Mouse (Mus musculus) lung, embryonic 14.5 days (tissue): ENCODE data around the gene Rbms2. TPM values are rescaled to one million over a fixed set of nuclear protein-coding genes. Genes with fewer than 3 reads are reported as not detected.
A peak's percentile ranks its signal among the peaks of the same experiment; 100 is the strongest.

Experiments used
- ATAC-seq: fragments of 200-750 bp; cut with Nextera tagmentation; 2 replicates; pipeline ENCODE4 v1.8.0; 2017; ENCODE audit warnings: mild to moderate bottlenecking, moderate TSS enrichment, moderate library complexity; ENCODE audit not compliant: insufficient read depth
- DNase-seq: peaks from one replicate; pipeline ENCODE4 v3.0.0-alpha.2; 2015
- H3K27ac ChIP-seq: fragments of 300-500 bp; sonication (generic); 2 replicates; pipeline ENCODE4 v1.5.1; 2014; ENCODE audit warnings: low read depth, mild to moderate bottlenecking, moderate library complexity
- H3K27me3 ChIP-seq: fragments of 300-500 bp; sonication (generic); 2 replicates; pipeline ENCODE4 v1.6.1; 2014; ENCODE audit warnings: low read length, control low read depth; ENCODE audit not compliant: insufficient read depth
- H3K36me3 ChIP-seq: fragments of 300-500 bp; sonication (generic); 2 replicates; pipeline ENCODE4 v1.6.1; 2014; ENCODE audit warnings: control low read depth; ENCODE audit not compliant: insufficient read depth
- H3K4me1 ChIP-seq: fragments of 300-500 bp; sonication (generic); 2 replicates; pipeline ENCODE4 v1.6.1; 2014; ENCODE audit warnings: antibody characterized with exemption, control low read depth; ENCODE audit not compliant: insufficient read depth
- H3K4me2 ChIP-seq: fragments of 300-500 bp; sonication (generic); 2 replicates; pipeline ENCODE4 v1.6.1; 2014; ENCODE audit warnings: mild to moderate bottlenecking
- H3K4me3 ChIP-seq: fragments of 300-500 bp; sonication (generic); 2 replicates; pipeline ENCODE4 v1.5.1; 2014; ENCODE audit warnings: low read depth, low read length
- H3K9ac ChIP-seq: fragments of 300-500 bp; sonication (generic); 2 replicates; pipeline ENCODE4 v1.6.1; 2014
- H3K9me3 ChIP-seq: fragments of 300-500 bp; sonication (generic); 2 replicates; pipeline ENCODE4 v1.6.1; 2016; ENCODE audit warnings: low read depth, low read length, control low read depth
- CTCF ChIP-seq: IDR thresholded peaks from 2 replicates; pipeline ENCODE4 v1.5.1; 2016; ENCODE audit warnings: antibody characterized with exemption, low read depth
- WGBS: fragments of 180-500 bp; shearing (Covaris S2); extraction: QIAGEN DNeasy Blood & Tissue Kit; methylation state at CpG from one replicate; pipeline ENCODE4 v1.1.7; 2014; 5-methylcytosine and 5-hydroxymethylcytosine counted together
- polyA plus RNA-seq: library from polyadenylated mRNA; unstranded; fragments of >200 nt; fragmentation: Nextera tagmentation; extraction: Ambion mirVana; gene quantifications from 2 replicates; pipeline ENCODE4 v1.2.1, GENCODE M21; 2014

Gene Rbms2
- polyA plus RNA-seq, 1 experiment from 2014 or later = 27.6 TPM

DNA sequence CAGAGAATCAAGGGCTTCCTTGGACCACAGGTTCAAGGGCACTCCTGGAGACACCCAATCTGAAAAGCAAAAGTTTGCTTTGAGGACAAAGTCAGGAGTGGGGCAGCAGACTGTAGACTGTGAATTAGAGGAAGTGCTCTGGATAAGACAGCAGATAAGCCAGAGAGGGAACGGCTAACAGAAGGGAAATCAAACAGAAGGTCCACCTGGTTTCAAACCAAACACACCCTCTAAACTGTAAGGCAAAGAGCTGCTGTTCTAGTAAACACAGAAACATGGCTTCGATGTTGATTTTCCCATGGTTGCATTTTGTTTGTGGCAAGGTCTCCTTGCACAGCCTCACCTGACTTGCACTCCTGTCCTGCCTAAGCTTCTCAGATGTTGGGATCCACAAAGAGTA, 11.4 kb upstream of the Rbms2 start:
- H3K27me3 ChIP-seq = peaks cover 18% of the 10 kb centered on the region
- 56% methylated on average over 2 of the region's 2 CpGs for WGBS
- TF ChIP-seq CTCF = no peak
- no peak overlapping the region for H3K4me2 ChIP-seq
- no peaks in the 10 kb centered on the region for H3K9me3 ChIP-seq
- DNase-seq (no peak), ATAC-seq (no peak)
- H3K36me3 ChIP-seq = no peaks in the 10 kb centered on the region
- no peak overlapping the region for H3K4me3 ChIP-seq
- H3K4me1 ChIP-seq = no peaks in the 10 kb centered on the region
- no peak overlapping the region for H3K27ac ChIP-seq
- no peak overlapping the region for H3K9ac ChIP-seq

DNA sequence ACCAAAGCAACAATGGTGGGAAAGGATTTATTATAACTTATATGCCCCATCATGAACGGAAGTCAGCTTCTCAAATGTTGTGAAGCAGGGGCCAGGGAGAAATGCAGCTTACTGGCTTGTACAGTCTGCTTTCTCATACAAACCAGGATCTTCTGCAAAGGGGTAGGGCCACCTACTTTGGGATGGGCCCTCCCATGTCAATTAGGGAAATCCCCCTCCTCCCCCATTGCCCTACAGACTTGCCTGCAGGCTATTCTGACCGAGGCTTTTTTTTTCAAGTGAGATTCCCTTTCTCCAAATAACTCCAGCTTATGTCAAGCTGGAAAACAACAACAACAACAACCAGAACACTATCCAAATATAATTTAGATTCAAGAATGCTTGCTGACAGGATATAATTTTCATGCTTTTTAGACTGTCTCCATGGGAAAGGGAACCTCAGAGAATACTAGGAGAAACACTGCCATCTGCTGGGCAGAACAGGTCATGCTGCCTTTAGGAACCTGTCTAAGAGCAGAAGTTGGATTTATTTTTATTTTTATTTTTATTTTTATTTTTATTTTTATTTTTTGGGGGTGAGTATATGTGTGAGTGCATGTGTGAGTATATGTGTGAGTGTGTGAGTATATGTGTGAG, 8.3 kb upstream of the Rbms2 start:
- TF ChIP-seq CTCF = peak; percentile 80
- H3K4me2 ChIP-seq = no peak overlapping the region
- no peak overlapping the region for H3K9ac ChIP-seq
- H3K27ac ChIP-seq = no peak overlapping the region
- ATAC-seq (no peak), DNase-seq (peak; percentile 96)
- H3K36me3 ChIP-seq = no peaks in the 10 kb centered on the region
- H3K27me3 ChIP-seq = no peaks in the 10 kb centered on the region
- WGBS = 44% methylated on average over 2 of the region's 2 CpGs
- no peak overlapping the region for H3K4me3 ChIP-seq
- no peaks in the 10 kb centered on the region for H3K4me1 ChIP-seq
- no peaks in the 10 kb centered on the region for H3K9me3 ChIP-seq

DNA sequence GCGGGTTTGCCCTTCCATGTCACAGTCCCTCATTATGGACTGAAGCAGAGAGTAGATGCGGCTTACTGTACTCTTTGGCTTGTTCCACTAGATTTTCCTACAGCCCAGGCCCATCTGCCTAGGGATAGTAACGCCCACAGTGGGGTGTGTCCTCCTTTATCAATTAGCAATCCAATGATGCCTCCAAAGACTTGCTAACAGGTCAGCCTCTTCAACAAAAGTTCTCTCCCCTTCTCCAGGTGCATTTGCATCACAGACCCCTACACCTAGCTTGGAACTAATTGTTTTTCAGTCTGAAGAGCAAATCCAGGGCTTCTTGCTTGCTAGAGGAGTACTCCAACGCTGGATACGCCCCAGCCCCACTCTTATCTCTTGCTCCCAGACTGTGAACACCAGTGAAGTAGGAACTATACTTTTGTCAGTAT, 7.1 kb upstream of the Rbms2 start:
- H3K4me1 ChIP-seq = no peaks in the 10 kb centered on the region

DNA sequence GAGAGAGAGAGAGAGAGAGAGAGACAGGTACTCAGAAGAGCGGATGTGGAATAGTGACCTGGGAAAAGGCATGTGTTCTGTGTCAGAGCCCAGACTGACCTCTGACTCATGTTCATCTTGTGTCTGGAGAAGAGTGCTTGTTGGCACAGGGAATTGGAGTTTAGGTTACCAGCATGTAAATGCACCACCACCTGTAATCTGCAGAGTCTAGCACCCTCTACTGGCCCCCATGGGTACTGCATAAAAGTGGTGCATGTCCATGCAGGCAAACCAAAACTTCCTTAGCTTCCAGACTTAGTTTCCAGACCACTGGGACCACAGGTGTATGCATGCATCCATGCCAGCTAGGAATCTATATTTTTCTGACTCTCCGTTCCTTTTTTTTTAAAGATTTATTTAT, 5.9 kb upstream of the Rbms2 start:
- Histone ChIP-seq H3K4me3 (no peak overlapping the region), H3K36me3 (no peaks in the 10 kb centered on the region), H3K4me1 (no peaks in the 10 kb centered on the region), H3K27ac (no peak overlapping the region), H3K27me3 (no peaks in the 10 kb centered on the region), H3K9ac (no peak overlapping the region), H3K9me3 (no peaks in the 10 kb centered on the region), H3K4me2 (no peak overlapping the region)
- peak; percentile 97 for TF ChIP-seq CTCF
- peak; percentile 95 for DNase-seq
- WGBS = 45% methylated on average over 2 of the region's 2 CpGs
- peak; percentile 62 for ATAC-seq

More for the DNA sequence above, 7.1 kb upstream of the Rbms2 start:
- 57% methylated on average over 5 of the region's 5 CpGs for WGBS
- H3K4me2 ChIP-seq = no peak overlapping the region
- no peak overlapping the region for H3K27ac ChIP-seq
- H3K4me3 ChIP-seq = no peak overlapping the region
- H3K9ac ChIP-seq = no peak overlapping the region
- H3K27me3 ChIP-seq = no peaks in the 10 kb centered on the region
- H3K36me3 ChIP-seq = no peaks in the 10 kb centered on the region
- DNase-seq (no peak), ATAC-seq (no peak)
- H3K9me3 ChIP-seq = no peaks in the 10 kb centered on the region
- no peak for TF ChIP-seq CTCF

DNA sequence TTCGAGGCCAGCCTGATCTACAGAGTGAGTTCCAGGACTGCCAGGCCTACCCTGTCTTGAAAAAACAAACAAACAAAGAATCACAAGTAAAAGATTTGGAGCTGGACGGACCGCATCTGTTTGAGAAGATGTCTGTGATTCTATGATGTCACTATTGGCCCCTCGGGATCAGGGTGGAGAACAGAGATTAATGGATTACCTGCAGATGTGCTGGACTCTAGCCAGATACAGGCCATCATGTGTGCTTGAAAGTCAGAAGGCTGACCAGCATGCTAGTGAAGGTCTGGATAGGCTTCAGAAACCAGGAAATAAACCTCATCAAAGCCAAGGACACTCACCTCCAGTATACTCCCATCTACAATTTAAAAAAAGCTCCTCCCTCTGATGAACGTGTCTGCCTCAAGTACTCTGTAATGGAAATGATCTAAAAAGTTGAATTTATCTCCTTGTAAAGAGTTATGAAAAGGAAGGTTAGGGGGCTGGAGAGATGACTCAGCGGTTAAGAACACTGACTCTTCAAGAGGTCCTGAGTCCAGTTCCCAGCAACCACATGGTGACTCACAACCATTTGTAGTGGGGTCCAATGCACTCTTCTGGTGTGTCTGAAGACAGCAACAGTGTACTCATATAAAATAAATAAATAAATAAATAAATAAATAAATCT, 5.3 kb upstream of the Rbms2 start:
- H3K4me3 ChIP-seq = no peak overlapping the region
- no peak overlapping the region for H3K27ac ChIP-seq
- no peaks in the 10 kb centered on the region for H3K4me1 ChIP-seq
- no peak overlapping the region for H3K4me2 ChIP-seq
- DNase-seq = no peak
- no peaks in the 10 kb centered on the region for H3K9me3 ChIP-seq
- no peaks in the 10 kb centered on the region for H3K27me3 ChIP-seq
- ATAC-seq = peak; percentile 31; the same call in 1 of the 2 replicates
- WGBS = 52% methylated on average over 6 of the region's 6 CpGs
- TF ChIP-seq CTCF = no peak
- H3K9ac ChIP-seq = no peak overlapping the region
- no peaks in the 10 kb centered on the region for H3K36me3 ChIP-seq

DNA sequence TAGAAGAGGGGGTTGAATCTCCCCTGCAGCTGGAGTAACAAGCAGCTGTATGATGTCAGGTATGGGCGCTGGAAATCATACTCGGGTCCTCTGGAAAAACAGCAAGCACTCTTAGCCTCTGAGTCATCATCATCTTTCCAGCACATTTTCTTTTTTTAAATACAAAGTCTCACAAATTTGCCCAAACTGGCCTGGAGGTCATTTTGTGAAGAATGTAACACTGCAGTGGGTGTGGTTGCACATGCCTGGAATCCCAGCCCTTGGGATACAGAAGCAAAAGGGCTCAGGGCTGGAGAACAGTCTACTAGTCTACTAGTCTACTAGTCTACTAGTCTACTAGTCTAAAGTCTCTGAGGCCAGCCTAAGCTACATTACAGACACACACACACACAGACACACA, 4.2 kb upstream of the Rbms2 start:
- WGBS = 67% methylated on average over 2 of the region's 2 CpGs
- H3K27me3 ChIP-seq = no peaks in the 10 kb centered on the region
- no peaks in the 10 kb centered on the region for H3K9me3 ChIP-seq
- no peaks in the 10 kb centered on the region for H3K36me3 ChIP-seq
- H3K9ac ChIP-seq = no peak overlapping the region
- ATAC-seq (no peak), DNase-seq (no peak)
- TF ChIP-seq CTCF = no peak
- no peak overlapping the region for H3K27ac ChIP-seq
- H3K4me3 ChIP-seq = no peak overlapping the region
- H3K4me2 ChIP-seq = no peak overlapping the region
- H3K4me1 ChIP-seq = no peaks in the 10 kb centered on the region

DNA sequence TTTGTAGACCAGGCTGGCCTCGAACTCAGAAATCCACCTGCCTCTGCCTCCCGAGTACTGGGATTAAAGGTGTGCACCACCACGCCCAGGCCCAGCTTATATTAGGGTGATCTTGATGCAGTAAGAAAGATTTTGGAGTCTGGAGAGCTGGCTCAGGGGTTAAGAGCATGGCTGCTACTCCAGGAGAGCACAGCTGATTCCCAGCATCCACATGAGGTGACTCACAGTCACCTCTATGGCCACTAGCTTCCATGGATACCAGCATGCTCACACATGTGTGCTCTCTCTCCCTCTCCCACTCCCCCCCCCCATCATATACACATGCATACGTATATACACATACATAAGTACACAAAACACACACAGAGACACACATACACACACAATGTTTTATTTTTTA, 2.8 kb downstream of the Rbms2 start:
- no peak overlapping the region for H3K4me3 ChIP-seq
- no peak for ATAC-seq
- TF ChIP-seq CTCF = no peak

More for the DNA sequence above, 2.8 kb downstream of the Rbms2 start:
- Histone ChIP-seq H3K27me3 (no peaks in the 10 kb centered on the region), H3K4me1 (peaks cover 10% of the 10 kb centered on the region), H3K9me3 (no peaks in the 10 kb centered on the region), H3K36me3 (no peaks in the 10 kb centered on the region), H3K9ac (no peak overlapping the region), H3K4me2 (no peak overlapping the region), H3K27ac (no peak overlapping the region)
- WGBS = 81% methylated on average over 4 of the region's 4 CpGs
- DNase-seq = no peak
